Mouse (Mus musculus) liver, embryonic 16.5 days (tissue): ENCODE measurements at regions not wholly inside any gene's neighbourhood (a gene's known extent, or its start where the extent isn't known, plus 50 kb on each side); places are given as distances from the start of the nearest gene placed in this dataset.

ENCODE experiments used
- ATAC-seq: fragments of 200-750 bp; cut with Nextera tagmentation; 2 replicates; pipeline ENCODE4 v1.8.0; 2017; ENCODE audit warnings: low read depth, mild to moderate bottlenecking, moderate number of reproducible peaks, moderate library complexity
- H3K27ac ChIP-seq: fragments of 300-500 bp; sonication (generic); 2 replicates; pipeline ENCODE4 v1.5.1; 2014; ENCODE audit warnings: mild to moderate bottlenecking, low read length
- H3K27me3 ChIP-seq: fragments of 300-500 bp; sonication (generic); 2 replicates; pipeline ENCODE4 v1.6.1; 2014; ENCODE audit warnings: low read depth, low read length, mixed read lengths; ENCODE audit not compliant: control insufficient read depth, insufficient read depth
- H3K36me3 ChIP-seq: fragments of 300-500 bp; sonication (generic); 2 replicates; pipeline ENCODE4 v1.6.1; 2014; ENCODE audit warnings: mild to moderate bottlenecking; ENCODE audit not compliant: control insufficient read depth, insufficient read depth
- H3K4me1 ChIP-seq: fragments of 300-500 bp; sonication (generic); 2 replicates; pipeline ENCODE4 v1.6.1; 2014; ENCODE audit warnings: low read depth, low read length, mixed read lengths; ENCODE audit not compliant: control insufficient read depth
- H3K4me2 ChIP-seq: fragments of 300-500 bp; sonication (generic); 2 replicates; pipeline ENCODE4 v1.6.1; 2014; ENCODE audit warnings: low read depth, low read length, mixed read lengths
- H3K4me3 ChIP-seq: fragments of 300-500 bp; sonication (generic); 2 replicates; pipeline ENCODE4 v1.5.1; 2014; ENCODE audit warnings: low read depth, mild to moderate bottlenecking, low read length
- H3K9ac ChIP-seq: fragments of 300-500 bp; sonication (generic); 2 replicates; pipeline ENCODE4 v1.6.1; 2014; ENCODE audit warnings: low read depth, low read length
- H3K9me3 ChIP-seq: fragments of 300-500 bp; sonication (generic); replicated peaks from 2 replicates; pipeline ENCODE4 v1.6.1; 2016; ENCODE audit warnings: low read length; ENCODE audit not compliant: control insufficient read depth
- WGBS: fragments of 180-500 bp; shearing (Covaris S2); extraction: QIAGEN DNeasy Blood & Tissue Kit; methylation state at CpG from one replicate; pipeline ENCODE4 v1.1.7; 2014; ENCODE audit not compliant: insufficient replicate concordance; 5-methylcytosine and 5-hydroxymethylcytosine counted together

- no peak overlapping the region for H3K27ac ChIP-seq
- H3K4me3 ChIP-seq, result no peak overlapping the region
- no peaks in the 10 kb centered on the region for H3K9me3 ChIP-seq
- no peak overlapping the region for H3K4me2 ChIP-seq
- H3K27me3 ChIP-seq, result no peaks in the 10 kb centered on the region
- no peak for ATAC-seq
- 52% methylated on average over 8 of the region's 8 CpGs for WGBS
- H3K4me1 ChIP-seq, result no peaks in the 10 kb centered on the region
- no peak overlapping the region for H3K9ac ChIP-seq
- H3K36me3 ChIP-seq, result no peaks in the 10 kb centered on the region
Measured at GRCm38 (mm10) chr14:67536787-67537659, 1528.0 kb upstream of the Gulo start.

- H3K9me3 ChIP-seq, result no peaks in the 10 kb centered on the region
- H3K4me3 ChIP-seq, result no peak overlapping the region
- no peak for ATAC-seq
- no peak overlapping the region for H3K9ac ChIP-seq
- WGBS, result 64% methylated on average over 12 of the region's 12 CpGs
- no peaks in the 10 kb centered on the region for H3K36me3 ChIP-seq
- H3K27me3 ChIP-seq, result no peaks in the 10 kb centered on the region
- H3K4me2 ChIP-seq, result no peak overlapping the region
- no peak overlapping the region for H3K27ac ChIP-seq
- H3K4me1 ChIP-seq, result no peaks in the 10 kb centered on the region
Measured at GRCm38 (mm10) chr14:67506729-67507395, 1497.9 kb upstream of the Gulo start.

DNA sequence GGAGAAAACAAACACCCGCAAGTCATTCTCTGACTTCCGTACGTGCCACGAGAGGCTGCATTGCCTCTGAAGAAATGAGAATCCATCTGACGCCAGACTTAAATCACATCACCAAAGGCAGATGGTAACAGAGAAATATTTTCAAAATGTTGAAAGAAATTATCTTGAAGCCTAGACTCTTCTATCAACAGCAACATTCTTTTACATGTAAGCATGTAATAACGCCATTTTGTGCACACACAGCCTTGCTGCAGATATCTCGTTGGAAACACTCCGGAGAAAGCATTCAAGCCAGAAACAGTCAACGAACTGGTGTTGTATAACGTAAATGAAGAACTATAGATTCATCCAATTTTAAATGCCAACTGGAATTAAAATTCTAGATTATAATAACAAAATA lies 1483.1 kb upstream of the Gulo start:
- Histone ChIP-seq H3K27ac (no peak overlapping the region), H3K36me3 (no peaks in the 10 kb centered on the region), H3K27me3 (no peaks in the 10 kb centered on the region), H3K4me2 (no peak overlapping the region), H3K4me3 (no peak overlapping the region), H3K9ac (no peak overlapping the region), H3K4me1 (no peaks in the 10 kb centered on the region), H3K9me3 (no peaks in the 10 kb centered on the region)
- no peak for ATAC-seq
- WGBS, result 72% methylated on average over 10 of the region's 10 CpGs

DNA sequence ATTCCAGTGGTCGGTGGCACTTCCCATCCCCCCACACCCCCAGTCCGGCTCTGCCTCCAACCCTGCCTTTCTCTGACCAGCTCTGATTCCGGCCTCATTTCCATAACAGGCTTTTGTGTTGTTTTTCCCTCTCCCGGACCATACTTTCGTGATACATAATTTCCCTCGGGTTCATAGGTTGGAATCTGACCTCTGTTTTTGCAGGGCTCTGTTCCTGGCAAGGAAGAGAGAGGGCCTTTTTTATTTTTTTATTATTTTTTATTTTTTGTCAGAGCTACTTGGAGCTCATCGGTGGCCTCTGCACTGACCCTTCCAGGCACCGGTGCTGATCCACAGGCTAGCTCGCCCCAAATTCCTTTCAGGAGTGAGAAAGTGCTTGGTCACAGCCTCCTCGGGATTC lies 1477.7 kb upstream of the Gulo start:
- Histone ChIP-seq H3K4me3 (no peak overlapping the region), H3K27me3 (no peaks in the 10 kb centered on the region), H3K4me1 (no peaks in the 10 kb centered on the region), H3K9me3 (no peaks in the 10 kb centered on the region), H3K36me3 (no peaks in the 10 kb centered on the region), H3K9ac (no peak overlapping the region), H3K27ac (no peak overlapping the region), H3K4me2 (no peak overlapping the region)
- 25% methylated on average over 10 of the region's 10 CpGs for WGBS
- no peak for ATAC-seq

DNA sequence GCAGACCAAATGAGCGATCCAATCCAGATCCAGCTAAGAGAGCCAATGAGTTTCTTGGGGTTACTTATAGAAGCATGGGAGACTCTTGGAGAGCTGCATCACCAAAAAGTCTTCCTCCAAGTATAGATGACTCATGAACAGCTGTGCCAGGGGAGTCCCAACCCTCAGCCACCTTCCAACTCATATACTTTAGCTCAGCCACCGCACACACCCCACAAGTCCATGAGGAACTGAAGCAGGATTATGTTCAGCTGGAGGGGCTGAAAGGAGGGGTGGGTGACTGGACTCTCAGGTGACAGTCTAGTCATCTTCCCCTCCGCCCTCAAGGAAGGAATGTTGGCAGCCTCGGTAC lies 1476.4 kb upstream of the Gulo start:
- no peak for ATAC-seq

DNA sequence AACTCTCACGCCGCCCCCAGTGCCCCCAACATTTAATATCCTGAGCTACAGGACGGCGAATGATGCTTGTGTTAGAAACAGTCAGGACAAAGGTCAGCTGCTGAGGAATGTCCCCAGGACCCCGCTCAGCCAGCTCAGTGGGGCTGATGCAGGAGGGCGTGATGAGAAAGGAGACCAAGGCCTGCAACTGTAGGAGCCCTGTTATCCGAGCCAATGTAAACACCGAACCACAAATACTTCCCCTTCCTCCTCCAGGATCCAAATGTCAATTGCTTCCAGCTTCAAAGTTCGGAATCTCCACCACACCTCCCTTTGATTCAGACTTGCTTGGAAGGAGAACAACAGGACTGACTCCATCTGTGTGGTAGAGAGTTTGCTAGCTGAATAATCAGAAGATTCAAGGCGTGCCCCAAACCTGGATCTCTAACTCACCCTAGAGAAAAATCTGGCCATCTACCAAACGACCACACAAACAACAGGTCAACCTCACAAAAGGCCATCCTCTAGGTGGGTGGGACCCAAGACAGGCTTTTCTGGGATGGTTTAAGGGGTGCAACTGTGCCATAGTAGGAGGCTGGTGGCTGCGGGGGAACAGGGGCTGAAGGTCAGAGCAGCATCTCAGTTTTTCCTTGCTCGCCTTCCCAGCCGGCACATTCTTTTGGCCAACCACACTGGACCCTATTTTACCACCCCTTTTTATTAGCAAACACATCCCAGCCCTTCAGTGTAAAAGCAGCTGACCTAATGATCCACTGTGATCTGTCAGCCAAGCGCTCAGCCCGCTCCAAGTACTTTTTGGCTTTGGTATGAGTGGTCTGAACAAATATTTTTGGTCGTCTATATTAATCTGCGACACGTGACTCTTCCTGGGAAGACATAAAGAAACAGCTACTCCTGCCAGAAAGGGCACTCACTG lies 1475.8 kb upstream of the Gulo start:
- 45% methylated on average over 19 of the region's 19 CpGs for WGBS
- Histone ChIP-seq H3K36me3 (no peaks in the 10 kb centered on the region), H3K9me3 (no peaks in the 10 kb centered on the region), H3K4me3 (no peak overlapping the region), H3K27me3 (no peaks in the 10 kb centered on the region), H3K9ac (no peak overlapping the region), H3K4me2 (no peak overlapping the region), H3K27ac (no peak overlapping the region), H3K4me1 (no peaks in the 10 kb centered on the region)
- no peak for ATAC-seq

More for the DNA sequence above, 1476.4 kb upstream of the Gulo start:
- Histone ChIP-seq H3K36me3 (no peaks in the 10 kb centered on the region), H3K4me2 (no peak overlapping the region), H3K27ac (no peak overlapping the region), H3K4me1 (no peaks in the 10 kb centered on the region), H3K9ac (no peak overlapping the region), H3K4me3 (no peak overlapping the region), H3K27me3 (no peaks in the 10 kb centered on the region), H3K9me3 (no peaks in the 10 kb centered on the region)
- 71% methylated on average over 4 of the region's 4 CpGs for WGBS
